Mouse (Mus musculus) layer of hippocampus, adult 11-12 months (tissue): ENCODE measurements around the gene Rhebl1.
A peak's percentile ranks its signal among the peaks of the same experiment; 100 is the strongest.

Experiments used
- DNase-seq: peaks from one replicate; pipeline ENCODE4 v3.0.0; 2022; ENCODE audit warnings: low spot score

The Rhebl1 gene

DNA sequence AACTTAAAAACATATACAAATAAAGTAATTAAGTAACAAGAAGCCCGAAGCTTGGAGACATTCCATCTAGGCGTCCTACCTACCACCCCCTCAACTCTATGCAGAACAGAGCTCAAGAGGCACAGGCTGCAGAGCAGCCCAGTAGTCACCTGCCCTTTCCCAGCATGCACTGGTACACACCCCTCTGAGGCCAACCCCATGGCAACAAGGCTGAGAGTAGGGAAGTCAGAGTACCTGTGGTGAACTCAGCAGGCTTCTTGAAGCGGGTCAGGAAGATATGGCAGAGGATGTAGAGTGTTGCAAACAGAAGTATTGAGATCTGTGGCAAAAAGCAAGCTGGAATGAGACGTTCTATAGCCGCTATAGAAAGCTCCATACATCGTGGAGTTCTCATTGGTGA lies 20.6 kb upstream of the Rhebl1 start:
- DNase-seq = no peak

DNA sequence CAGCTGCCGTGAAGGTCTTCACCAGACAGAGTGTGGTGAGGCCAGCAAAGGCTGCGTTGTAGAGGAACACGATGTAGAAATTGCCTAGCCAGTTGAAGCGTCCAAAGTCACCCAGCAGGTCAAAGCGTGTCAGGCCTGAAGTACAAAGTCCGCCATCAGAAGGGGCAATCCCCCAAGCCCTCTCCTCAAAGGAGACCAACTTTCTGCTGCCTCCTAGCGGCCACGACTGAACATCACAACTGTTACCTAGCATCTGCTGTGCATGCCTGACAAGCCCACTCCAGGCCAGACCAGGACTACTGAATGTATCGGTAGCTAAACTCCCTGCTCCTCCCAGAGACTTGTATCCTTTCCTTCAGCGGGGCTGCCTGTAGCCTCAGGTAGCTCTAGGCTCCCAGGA lies 10.4 kb upstream of the Rhebl1 start:
- no peak for DNase-seq

DNA sequence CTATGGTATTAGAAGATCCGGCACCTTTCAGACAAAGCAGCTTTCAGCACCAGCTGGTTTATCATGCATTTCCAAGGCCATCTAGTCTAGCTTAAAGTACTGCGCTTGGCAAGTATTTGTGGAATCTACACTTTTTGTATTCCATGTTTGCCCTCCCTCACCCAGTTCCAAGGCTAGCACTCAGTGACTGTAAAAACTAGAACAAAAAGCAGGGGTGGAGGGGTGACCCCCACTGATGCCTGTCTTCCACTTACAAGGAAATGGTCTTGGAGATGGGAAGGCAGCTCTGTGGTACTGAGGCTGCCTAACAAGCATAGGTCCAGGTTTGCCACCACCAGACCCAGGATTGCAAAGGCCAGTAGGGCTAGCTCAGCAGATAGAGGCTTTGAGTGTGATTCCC lies 8.3 kb upstream of the Rhebl1 start:
- DNase-seq = no peak

DNA sequence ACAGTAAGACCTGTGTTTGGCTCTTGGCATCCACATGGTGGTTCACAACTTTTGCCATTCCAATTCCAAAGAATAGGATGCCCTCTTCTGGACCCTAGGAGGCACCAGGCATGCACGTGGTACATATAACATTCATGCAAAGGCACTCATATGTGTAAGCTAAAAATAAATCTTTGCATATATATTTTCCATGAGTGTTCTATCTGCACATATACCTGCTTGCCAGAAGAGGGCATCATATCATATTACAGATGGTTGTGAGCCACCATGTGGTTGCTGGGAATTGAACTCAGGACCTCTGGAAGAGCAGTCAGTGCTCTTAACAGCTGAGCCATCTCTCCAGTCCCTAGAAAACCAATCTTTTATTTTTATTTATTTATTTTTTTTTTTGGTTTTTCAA lies 7.2 kb upstream of the Rhebl1 start:
- DNase-seq = no peak

DNA sequence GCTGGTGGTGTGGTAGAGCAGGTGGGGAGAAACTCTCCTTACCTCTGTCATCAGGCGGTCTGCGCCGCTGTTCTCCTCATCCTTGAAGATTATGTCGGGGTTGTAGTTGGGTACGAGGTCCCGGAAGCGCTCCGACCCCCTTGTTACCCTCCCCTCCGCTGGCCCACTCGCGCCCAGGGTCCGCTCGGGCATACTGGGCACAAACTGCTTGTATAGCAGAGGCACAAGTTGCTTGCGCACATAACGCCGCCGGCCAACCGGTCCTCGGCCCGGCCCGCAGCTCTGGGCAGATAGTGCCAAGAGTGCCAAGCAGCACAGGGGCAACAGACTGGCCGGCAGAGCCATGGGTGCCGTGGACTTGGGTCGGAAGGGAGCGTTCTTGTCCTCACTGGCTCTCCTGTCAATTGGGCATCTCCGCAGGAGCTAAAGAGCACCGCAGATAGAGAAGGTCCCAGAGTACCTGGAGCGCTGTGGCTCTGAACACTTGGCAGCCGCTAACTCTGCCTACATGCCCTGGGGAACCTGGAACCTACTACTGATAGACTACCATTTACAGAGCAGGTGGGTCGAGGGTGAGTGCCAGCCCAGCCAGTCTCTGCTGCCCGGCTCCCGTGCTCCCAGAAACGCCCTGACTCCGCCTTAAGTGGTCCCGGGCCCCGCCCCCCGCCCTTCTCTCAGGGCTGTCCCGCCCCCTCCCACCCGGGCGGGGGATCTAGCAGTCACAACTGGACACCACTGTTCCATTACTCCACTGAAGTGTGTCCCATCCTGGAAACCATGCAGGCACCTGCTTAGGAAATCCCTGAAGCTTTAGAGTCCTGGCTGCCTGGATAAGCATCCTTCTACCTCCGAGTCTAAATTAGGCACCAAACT lies 3.8 kb upstream of the Rhebl1 start, which contains the start of gene Dhh:
Gene Dhh (minus strand): TSS at position 613 of the 873 bp plus-strand sequence.
- DNase-seq = no peak

DNA sequence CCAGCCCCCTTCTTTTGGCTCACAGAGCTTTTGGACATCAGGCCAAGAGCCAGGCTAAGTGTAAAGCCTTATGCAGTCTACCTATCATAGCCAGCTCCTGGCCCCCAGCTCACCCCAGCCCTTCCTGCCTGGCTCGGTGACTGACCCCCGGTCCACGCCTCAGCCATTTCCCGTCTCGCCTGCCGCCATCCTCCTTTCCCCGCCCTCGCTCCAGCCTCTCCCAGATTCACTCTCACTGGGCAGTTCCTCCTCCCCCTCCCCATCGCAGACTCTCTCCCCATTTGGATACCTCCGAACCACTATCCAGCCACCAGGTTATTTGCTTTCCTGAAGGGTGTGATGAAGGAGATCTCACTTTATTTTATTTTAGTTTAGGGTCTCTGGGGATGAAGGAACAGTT lies 3.2 kb upstream of the Rhebl1 start:
- DNase-seq = no peak

DNA sequence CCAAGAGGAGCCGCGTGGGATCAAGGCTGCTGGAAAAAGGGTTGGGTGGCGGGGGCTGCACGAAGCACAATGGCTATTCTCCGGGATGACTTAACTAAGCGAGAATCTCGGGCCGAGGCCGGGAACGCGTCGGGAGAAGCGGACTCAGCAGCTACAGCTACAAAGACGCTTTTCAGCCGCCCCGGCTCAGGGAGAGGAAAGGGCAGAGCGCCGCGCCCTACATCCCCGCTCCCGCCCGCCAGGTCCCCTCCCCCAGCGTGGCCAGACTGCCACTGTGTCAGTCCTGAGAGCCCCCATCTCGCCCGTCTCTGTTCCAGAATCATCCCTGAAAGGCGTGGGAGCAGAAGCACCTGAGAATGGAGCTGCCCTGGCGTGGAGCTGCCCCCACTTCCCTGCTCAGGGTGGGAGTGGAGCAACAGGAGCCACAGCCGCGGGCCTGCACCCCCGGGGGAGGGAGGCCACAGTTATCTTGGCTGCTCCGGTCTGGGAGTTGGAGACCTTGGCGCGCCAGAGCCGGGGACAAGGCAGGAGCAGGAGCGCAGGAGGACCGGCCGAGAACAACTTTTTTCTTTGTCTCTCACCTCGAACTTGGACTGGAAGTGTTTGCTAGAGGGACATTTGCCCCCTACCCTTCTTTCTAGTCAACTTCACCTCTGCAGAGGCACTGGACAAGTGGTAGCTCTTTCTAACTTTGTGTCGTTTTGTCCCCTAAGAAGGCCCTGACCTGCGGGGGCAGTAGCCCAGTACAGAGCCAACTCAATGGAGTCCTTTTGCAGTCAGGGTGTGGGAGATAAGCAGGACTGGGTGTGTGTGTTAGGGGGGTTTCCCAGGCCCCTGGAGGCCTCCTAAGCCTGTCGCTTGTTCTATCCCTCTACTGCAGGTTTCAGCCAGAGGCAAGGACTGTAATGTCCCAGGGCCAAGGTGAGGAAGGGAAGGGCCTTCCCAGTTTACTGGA lies 1.6 kb upstream of the Rhebl1 start:
- no peak for DNase-seq

DNA sequence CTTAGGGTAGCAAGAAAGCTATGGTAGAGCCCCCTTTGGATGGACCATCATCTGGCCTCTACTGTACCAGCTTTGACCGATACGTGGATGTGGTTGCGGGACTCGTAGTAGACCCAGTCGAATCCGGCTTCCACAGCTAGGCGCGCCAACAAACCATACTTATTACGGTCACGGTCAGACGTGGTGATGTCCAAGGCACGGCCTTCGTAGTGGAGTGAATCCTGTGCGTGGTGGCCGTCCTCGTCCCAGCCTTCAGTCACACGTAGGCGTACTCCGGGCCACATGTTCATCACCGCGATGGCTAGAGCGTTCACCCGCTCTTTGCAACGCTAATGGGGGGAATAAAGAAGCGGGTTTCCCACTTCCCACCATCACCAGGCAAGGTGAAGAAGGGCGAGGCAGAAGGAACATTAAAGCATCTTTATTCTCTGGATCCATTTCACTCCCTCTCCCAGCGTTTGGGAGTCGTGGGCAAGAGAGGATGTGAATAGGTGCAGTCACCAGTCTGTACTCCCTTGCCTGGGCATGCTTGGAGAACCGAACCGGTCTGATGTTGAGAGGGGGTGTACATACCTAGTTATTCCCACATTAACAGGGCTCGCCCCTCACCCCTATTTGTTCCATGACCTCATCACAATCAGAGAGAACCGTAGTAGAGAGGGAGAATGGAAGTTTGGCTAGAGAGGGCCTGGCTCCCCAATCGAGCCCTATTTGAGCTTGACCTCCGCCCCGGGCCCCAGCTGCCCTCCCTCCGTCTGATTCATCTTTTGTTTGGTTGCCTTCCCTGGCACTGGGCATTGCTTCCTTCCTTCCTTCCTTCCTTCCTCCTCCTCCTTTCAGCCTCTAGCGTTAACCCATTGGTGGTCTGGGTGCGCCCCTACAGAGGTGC lies 650 bp upstream of the Rhebl1 start:
- no peak for DNase-seq

DNA sequence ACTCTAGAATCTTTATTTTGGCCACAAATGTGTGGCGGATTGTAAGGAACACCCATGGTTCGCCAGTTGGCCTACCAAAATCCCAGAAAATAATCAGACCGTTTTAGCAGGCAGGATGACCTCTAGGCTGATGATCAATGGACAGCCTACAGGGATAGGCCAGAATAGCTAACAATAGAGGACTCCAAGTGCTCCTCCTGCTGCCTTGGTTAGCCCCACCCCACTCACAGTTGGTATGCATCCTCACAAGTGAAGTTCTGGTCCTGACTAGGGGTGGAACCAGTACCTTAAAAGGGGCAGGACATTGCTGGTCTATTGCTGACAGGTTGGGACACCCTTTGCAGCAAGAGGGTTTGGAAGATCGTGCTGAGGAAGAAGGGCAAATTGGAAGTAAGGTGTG lies 1.3 kb downstream of the Rhebl1 start:
- DNase-seq = no peak

DNA sequence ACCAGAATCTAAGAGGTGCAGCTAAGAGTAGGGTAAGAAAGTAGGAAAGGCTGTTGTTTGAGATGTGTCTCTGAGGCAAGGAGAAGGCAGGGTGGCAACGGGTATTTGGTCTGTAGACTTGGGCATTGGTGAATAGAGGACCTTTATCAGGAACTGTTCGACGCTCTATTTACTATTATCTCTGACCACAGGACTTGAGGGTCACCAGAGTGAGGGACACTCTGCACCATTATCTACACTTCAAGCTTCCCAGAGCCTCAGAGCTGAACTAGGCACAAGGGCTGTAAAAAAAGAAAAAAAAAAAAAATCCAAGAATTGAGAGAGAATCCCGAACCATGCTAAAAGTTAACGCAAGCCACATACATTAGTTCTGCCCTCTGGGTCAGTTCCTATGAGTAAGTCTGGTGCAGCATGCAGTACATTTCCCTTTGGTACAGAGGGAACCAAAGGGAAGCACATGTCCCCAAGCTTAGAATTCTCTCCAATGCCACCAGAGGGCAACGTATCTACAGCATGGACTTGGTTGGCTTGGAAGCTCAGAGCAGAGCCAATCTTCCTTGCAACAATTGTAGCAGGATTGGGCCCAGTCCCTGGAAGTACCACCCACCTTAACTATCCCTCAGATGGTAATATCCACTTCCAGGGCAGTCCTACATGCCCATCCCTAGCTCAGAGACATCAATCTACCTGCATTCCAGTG lies 2.3 kb downstream of the Rhebl1 start:
- DNase-seq = peak; percentile 82

DNA sequence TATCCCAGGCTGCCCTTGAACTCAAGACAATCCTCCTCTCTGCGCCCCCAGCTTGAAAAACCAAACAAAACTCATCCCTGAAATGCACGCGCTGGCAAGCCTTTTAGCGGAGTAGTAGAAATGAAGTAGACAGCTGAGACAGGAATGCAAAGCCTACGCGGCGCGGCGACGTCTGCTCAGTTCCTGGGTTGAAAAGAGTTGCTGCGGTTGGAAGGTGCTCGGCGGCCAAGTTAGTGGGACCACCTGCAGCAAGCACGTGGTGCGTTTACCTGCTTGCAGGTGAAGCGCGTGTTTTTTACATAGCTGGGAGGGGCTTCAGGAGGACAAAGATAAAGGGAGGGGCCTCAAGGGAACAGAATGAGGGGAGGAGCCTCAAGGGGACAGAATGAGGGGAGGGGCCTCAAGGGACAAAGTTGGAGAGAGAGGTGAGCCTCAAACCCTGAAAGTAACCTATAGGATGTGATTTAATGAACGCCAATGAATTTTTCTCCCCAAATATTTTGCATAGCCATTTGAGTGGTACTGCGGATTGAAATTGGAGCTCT lies 3.1 kb downstream of the Rhebl1 start:
- DNase-seq = no peak

DNA sequence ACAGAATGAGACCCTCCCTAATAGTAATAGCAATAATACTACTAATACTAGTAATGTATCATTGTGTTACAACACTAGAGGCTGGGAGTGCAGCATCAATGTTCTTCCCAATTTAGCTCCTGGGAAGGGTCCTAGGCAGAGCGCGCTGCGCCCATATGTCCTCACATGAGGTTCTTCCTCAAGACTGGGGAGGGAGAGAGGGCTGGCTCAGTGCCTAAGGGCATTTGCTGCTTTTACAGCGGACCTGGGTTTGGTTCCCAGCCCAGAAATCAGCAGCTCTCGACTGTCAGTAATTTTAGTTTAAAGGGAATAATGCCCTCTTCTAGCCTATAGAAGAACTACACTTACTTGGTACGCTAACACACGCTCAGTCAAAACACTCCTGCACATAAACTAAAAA lies 6.8 kb downstream of the Rhebl1 start:
- DNase-seq = no peak

DNA sequence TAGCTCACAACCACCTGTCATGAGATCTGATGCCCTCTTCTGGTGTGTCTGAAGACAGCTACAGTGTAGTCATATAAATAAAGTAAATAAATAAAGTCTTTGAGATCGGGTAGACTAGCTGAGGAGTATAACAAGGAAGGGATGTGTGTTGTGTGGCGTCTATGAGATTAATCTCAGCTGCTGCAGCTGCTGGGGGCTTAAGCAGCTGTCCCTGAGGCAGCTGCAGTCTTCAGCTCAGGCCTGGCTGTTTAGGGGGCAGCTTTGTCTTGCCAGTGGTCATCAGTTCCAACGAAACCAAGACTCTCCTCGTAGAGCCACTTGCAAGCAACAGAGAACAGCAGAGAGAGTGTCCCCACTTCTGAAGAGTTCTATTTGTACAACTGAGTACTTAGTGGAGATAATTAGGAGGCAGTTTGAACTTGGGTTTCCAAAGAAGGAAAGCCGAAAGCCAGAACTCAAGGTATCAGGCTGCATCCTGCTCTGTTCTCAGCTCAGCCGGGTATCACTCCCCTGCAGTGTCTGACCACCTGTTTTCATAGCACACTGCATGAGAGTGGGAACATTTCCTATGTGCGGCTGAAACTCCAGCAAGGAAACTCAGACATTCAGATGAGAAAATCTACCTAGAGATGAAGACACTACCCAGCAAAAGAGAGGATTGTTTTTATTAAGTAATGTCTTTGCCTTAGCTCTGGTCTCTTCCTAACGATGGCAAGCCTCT lies 7.5 kb downstream of the Rhebl1 start:
- DNase-seq = no peak

DNA sequence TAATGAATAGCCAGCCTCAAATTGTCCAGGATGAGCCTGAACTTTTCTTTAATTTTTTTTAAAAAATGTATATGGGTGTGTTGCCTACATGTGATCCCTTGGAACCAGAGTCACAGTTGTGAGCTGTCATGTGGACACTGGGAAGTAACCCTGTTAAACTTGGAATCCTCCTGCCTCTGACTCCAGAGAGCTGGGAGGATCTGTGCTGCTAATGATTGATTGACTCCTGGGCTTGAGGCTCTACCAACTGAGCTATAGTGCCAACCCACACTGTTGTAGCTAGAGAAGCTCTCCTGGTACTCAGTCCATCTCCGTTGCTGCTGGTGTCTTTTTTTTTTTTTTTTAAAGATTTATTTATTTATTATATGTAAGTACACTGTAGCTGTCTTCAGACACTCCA lies 10.2 kb downstream of the Rhebl1 start:
- DNase-seq = no peak

DNA sequence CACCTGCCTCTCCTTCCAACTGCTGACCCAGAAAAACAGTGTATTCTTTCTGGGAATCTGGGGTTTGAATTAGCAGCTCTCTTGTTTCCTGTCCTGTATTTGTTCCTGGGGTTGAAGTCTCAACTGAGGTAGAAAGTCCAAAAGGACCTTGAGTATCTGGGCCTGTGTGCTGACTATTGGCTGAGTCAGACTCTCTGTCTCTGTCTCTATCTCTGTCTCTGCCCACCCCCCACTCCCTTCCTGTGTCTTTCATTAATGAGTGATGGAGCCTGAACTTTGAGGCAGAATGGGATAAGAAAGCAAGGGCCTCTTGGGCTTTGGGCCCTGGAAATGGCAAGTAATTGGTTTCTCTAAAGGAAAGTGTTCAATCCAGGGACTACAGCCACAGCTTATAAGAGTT lies 10.7 kb downstream of the Rhebl1 start:
- DNase-seq = no peak

DNA sequence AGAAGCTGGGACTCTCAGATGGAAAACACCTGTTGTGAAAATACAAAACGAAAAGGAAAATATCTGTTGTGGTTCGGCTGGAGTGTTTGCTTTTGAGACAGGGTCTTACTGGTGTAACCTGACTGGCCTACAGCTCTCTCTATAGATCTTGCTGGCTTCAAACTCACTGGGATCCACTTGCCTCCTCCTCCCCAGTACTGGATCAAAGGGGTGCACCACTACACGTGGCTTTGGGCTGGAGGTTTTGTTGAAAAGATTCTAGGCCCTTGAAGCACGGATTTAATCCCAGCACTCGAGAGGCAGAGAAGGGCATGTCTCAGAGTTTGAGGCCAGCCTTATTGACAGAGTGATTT lies 12.7 kb downstream of the Rhebl1 start:
- DNase-seq = no peak

DNA sequence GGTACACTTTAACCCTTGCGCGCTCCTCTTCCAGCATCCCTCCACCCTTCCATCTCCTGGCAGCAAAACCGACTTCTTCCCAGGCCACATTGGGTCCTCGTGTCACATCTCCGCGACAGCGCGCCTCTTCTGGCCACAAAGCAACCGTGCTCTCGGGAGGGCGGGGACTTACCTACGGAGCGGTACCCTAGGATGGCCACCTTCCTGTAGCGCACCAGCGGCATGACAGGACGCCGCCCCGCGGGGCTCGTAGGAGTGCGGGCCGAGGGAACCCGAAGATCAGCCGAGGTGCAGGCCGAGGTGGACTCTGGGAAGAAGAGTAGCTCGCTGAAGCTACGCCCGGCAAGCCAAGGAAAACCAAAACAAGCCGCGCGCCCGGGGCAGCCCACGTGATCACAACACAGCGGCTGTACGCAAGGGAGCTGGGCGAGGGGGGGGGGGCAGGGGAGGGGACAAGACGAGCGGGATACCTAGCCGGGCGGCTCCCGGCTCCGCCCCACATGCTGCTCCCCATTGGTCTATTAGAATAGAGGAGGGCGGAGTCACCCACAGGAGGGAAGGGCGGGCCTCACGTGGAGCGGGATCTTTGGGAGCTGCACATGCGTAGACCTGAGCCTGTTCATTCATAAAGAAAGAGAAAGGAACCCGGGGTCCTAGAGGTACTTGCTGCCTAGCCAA lies 13.2 kb downstream of the Rhebl1 start:
- DNase-seq = peak; percentile 93

DNA sequence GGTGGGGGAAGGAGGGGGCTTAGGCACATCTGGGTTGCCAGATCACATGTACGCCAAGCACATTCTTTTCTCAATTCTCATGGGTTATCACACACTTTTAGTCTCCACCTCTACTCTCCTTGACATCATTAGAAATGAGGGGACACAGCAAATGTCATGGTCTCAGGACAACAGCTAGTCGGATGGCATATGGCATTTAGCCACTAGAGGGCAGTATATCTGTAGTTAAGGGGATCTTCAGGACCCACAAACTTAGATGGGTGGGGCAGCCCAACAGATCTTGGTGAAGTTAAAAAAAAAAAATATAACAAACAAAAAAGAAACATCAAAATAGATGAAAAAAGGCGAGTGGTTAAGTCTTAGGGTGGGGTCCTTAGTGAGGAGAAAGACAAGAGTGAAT lies 17.0 kb downstream of the Rhebl1 start:
- peak; percentile 79 for DNase-seq

DNA sequence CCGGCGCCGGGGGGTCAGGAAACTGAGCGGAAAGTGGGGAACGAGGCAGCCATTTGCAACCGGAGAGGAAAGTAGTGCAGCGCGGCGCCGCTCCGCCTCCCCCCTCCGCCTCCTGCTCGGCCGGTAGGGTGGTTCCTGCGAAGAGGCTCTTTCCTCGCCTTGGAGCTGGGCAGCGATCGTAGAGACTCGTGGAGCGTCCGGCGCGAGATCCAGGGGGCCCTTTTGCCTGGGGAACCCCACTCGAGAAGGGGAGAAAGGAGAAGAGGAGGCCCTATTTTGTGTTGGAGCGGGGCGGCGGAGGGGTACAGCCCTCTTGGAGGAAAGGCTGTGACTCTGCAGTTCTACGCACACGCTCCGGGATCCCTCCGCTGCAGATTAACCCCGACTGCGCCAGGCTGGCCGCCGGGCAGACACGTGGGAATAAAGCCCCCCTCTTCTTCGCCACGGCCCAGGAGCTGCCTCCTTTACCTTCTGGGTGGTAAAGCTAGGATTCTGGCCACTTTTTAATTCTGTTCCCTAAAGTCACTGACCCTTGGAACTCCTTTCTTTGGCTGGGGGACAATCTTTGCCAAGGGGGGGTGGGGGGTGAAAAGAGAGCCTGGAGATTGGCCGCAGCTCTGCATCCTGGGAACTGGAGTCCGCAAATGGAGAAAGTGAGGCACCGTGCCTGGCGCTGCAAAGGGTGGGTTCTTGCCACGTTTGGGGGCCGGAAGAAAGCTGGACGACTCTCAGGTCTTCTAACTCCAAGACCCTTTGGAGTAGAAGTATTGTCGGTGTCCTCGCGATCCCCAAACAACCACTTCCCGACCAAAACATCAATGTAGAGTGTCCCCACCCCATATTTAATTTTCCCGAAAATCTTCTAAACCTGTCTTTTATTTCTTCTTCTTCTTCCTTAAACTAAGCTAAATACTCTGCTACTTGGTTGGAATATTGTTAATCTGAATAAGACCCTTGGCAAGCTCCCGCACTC lies 22.1 kb downstream of the Rhebl1 start:
- DNase-seq = peak; percentile 95
